Mouse (Mus musculus): ENCODE data around the gene Lamp2.
"Not testable (repeated sequence)": the region's sequence is repeated elsewhere in the genome, so short reads cannot be mapped to it uniquely, and the experiment has no call there.

The Lamp2 gene

DNA sequence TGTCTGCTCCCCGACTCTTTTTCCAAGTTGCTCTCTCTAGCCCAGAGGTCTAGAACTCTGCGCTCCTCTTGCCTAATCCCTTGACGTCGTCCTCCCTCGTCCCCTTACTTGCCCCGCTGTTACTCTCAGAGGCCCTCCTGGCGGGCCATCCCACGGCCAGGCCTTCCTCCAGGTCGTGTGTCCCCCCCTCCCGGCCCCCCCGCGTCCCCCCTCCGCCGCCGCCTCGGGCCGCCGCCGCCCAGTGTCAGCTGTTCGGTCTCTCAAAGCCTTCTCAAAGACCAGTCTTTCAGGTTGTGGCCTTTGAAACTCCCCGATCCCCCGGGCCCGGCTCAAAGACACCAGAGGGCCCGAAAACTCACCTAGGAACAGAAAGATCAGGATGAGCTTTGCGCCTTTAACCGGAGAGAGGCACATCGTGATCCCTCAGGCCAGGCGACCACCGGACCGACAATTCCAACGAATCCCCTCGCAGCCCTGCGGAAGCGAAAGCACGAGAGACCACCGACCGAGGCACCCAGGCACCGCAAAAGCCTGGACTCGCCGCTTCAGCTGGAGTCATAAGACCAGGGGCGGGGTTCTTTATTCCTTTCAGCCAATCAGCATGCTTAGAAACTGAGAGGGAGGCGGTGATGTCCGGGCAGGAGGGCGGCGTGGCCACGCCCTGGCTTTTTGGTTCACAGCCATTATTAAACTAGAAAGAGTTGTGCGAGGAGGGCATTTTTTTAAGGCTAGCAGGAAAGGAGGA is at the start of gene Lamp2:
TSS of gene Lamp2 (minus strand) at position 565 of the 745 bp plus-strand sequence.
- peak; percentile 82 to 85 for DNase-seq (ENCODE audit: low spot score in 2 of 2)

DNA sequence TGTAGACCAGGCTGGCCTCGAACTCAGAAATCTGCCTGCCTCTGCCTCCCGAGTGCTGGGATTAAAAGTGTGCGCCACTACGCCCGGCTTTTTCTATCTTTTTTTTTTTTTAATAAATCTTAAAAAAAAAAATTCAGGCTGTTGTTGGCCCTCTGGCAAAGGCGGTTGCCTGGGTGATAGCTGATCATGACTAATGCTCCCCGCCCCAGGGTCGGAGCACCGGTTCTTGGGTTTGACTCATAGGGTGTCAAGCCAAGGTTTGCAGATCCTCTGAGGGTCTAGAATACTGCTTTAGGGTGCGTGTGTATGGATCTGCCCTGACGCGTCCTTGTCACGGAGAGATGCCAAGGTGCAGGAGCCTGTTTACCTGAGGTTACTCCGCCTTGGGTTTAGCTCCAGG is 48.6 kb upstream of the Lamp2 start:
- no peak for DNase-seq (ENCODE audit: low spot score in 2 of 2)

DNA sequence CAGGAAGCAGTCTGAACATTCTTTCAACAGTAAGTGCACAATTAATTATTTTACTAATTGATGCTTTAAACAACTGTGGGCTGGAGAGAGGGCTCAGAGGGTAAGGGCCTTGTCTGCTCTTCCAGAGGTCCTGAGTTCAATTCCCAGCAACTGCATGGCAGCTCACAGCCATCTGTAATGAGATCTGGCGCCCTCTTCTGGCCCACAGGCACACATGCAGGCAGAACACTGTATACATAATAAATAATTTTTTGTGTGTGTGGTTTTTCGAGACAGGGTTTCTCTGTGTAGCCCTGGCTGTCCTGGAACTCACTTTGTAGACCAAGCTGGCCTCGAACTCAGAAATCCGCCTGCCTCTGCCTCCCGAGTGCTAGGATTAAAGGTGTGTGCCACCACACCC is 45.9 kb upstream of the Lamp2 start:
- not testable (repeated sequence) for DNase-seq (ENCODE audit: low spot score in 2 of 2)

DNA sequence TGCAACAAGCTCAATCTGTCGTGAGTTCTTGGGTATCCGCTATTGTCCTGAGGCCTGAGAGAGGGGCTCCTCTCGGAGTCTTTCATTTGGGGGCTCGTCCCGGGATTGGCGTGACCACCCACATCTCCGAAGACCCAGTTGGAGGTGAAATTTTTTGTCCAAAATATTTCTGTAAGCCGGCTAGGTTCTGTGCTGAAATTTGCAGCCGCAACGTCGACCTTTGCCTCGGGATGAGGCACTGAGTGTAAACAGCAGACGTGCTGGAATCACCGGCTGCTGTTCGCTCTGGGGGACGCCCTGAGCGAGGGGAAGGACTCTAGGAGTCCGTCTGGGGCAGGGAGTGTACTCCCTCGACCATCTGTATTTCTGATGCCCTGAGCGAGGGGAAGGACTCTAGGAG is 29.2 kb upstream of the Lamp2 start:
- DNase-seq (ENCODE audit: low spot score in 2 of 2) = not testable (repeated sequence)

DNA sequence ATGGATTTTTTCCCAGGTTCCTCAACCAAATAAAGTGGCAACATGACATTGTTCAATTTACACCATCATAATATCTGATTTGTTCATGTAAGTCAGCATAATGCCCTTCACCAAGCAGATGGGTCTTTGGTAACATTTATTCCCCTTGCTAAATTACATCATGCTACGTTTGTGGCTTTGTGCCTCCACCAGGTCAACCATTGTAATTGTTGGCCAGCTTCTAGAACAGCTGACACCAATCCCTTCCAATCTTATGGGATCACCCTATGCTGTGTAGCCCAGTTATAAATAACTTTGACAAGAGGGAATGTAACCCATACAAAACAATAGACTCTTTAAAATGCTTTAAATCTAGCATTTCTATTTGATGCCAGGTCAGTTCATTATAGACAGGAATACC is 22.3 kb upstream of the Lamp2 start:
- no peak for DNase-seq (ENCODE audit: low spot score in 2 of 2)

DNA sequence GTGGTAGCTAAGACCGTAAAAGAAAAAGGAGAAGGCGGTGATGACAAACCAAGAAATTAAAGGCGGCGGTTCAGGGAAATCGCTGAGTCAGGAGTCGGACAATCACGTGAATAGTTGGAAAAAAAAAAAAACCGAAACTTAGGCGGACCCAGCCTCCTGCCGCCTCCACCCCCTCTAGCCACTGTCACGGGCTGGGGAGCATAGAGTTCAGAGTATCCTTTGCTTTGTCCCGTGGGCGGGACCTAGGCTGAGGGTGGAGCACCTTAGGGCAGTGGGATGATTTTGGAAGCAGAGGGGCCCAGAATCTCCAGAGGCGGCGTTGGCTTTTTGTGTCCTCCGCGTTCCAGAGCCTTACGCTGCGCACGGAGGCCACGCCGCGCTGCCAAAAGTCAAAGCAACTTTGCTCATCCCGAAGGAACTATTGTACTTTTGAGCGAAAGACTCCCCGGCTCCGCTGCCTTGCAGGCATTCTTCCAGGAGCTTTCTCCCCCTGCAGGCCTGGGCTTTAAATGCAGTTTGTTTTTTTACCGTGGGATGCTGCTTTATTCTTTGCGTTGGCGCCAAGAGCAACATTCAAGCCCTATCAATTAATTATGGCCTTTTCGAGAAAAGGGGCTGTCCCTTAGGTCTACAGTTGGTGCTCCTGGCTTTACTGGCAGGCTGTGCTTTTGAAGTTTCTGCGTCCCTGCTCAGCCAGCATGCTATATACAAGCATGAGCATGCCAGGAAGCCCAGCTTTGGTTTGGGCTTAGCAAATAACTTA is 17.5 kb upstream of the Lamp2 start:
- DNase-seq (ENCODE audit: low spot score in 2 of 2) = peak; percentile 35 to 54

DNA sequence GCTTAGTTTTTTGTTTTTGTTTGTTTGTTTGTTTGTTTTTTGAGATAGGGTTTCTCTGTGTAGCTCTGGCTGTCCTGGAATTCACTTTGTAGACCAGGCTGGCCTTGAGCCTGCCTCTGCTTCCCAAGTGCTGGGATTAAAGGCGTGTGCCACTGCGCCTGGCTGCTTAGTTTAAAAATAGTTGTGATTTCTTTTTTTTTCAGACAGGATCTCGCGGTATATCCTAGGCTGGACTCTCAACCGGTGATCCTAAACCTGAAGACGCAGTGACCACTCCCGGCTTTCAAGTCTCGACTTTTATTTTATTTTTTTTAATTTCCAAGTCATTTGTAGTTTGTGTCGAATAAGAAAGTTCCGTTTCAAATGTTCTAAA is 16.9 kb upstream of the Lamp2 start:
- DNase-seq (ENCODE audit: low spot score in 2 of 2) = no peak

DNA sequence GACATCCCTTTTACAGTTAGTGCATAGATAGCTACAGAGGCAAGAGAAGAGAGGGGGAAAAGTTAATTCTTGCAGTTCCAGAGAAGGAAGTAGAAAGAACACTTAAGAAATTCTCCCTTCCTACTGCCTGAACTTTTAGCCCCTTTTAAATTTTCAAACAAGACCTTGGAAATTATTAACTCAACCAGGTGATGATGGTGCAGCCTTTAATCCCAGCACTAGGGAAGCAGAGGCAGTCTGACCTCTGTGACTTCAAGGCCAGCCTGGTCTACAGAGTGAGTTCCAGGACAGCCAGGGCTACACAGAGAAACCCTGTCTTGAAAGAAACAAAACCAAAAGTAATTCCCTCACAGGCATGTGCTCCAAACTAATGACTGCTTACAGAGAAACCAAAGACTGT is 10.0 kb upstream of the Lamp2 start:
- DNase-seq (ENCODE audit: low spot score in 2 of 2) = no peak

DNA sequence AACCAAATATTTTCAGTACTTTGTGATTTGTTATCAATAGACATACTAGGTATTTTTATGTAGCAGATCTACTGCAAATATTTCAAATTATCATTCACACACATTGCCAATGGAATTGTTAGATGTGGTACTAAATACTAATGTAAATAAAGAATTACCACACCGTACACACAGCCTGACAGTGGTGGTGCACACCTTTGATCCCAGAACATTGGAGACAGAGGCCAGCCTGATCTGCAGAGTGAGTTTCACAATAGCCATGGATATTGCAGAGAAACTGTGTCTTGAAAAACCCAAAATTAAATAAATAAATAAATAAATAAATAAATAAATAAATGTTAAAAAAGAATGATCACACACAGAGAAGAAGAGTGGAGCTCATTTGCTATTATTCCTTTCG is 6.9 kb upstream of the Lamp2 start:
- no peak for DNase-seq (ENCODE audit: low spot score in 2 of 2)

DNA sequence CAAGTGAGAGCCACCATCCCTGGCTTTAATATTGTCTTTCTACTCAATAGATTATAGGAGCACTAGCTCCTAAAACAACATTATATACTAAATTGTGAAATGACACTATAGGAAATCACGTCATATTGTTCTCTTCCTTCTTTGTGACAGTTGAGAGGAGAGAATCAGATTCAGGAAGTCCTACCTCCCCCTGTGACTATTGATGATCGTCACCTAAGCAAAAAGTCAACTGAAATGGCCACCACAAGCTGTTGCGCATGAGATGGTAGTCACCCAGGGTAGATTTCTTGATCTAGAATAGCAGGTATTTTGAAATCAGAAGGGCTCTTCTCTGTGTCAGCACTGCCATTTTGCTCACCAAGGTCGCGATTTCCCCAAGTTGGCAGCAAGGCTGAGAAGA is 5.8 kb upstream of the Lamp2 start:
- no peak for DNase-seq (ENCODE audit: low spot score in 2 of 2)

DNA sequence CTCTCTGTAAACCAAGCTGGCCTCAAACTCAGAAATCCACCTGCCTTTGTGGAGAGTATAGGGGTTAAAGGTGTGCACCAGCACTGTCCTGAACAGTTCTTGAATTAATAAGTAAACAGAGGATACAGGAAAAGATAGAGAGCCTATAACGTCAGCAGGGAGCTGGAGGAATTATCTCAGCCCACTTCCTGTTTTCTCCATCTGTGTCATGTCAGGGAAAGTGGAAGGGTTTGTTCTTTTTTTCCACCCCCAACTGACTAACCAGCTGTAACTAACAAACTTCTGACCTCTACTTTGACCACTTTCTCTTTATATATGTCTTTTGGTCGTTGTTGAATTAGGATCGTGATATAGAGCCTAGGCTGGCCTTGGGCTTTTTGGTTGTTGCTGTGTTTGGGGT is 4.6 kb upstream of the Lamp2 start:
- DNase-seq (ENCODE audit: low spot score in 2 of 2) = peak in 1 of 2 experiments; percentile 2

DNA sequence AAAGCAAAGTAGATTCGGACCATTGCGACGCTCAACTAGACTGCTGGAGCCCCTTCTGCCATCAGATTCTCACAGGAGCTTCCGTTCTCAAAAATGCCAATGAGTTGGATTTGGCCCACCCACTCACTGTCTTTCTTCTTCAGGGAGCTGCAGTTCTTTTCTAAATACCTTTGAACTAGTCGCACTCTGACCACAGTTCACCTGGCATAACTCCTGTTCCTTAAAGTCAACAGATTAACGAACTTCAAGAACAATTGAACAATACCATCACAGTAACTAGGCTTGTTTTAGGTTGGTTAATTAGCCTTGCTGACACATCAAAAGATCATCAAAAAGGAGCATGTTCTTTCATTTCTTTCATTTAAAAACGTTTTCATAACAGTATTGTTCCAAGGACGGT is 2.8 kb upstream of the Lamp2 start:
- DNase-seq (ENCODE audit: low spot score in 2 of 2) = no peak

DNA sequence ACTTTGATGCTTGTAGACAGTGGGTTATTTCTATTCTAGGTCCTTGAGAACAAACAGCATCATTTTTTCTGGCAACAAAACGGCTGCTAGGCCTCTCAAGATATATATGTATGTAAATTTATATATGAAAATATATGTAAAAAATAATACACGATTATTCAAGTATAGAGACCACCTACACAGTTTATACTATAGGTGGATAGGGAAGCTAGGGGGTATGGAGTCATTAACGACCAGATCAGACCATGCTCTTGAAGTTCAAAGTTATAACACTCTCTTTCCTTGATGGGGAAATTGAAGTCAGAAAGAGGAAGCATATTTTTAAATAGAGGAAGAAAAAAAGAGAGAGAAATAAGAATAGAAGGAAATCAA is 367 bp upstream of the Lamp2 start:
- DNase-seq (ENCODE audit: low spot score in 2 of 2) = no peak

DNA sequence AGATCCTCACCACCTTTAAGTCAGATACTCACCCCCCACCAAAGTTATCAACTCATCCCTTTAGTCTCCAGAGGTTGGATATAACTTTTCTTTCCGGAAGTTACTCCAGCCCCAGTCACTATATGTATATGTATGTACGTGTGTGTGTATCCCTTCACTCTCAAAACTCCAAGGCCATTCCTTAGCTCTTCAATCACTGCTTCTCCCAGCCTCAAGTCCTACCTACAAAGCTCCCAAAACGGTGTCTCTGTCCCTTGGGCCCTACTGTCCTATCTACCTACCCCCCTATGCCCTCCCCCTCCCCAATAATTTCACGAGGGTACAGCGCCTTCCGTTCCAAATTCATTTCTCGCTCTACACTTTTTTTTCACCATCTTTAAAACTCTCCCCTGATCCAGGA is 780 bp downstream of the Lamp2 start:
- DNase-seq (ENCODE audit: low spot score in 2 of 2) = no peak

DNA sequence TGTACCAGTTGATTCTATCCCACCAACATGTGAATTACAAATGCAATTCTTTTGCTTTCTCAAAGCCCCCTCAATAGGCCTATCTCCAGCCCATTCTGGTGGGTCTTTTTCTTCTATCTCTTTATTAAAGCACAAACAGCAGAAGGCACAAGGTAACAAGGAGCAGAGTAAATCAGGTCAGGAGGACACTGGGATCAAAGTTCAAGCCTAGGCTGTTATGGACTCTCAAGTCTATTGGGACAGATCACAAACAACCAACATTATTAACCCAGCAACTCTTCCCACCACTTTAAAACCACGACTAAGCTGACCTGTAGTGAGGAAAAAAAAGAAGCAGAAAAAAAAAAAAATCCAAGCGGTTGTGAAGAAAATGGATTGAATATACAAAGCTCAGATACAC is 1.4 kb downstream of the Lamp2 start:
- DNase-seq (ENCODE audit: low spot score in 2 of 2) = no peak

DNA sequence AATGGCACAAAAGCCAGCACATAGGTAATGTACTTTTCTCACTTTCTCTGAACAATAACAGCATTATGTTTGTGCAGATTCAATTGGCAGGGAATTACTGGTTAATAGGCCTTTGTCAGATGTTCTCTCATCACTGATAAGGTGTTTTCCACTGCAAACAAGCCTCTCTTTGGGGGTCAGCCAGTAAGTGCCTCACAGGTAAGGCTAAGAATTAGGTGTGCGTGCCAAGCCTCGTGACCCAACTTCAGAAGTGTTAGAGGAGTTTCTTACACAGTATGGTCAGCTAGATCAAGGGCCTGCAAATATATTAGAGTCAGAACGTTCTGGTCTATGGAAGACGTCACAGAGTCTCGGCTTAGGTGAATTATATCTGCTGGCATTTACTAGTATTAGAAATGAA is 2.3 kb downstream of the Lamp2 start:
- DNase-seq (ENCODE audit: low spot score in 2 of 2) = no peak

DNA sequence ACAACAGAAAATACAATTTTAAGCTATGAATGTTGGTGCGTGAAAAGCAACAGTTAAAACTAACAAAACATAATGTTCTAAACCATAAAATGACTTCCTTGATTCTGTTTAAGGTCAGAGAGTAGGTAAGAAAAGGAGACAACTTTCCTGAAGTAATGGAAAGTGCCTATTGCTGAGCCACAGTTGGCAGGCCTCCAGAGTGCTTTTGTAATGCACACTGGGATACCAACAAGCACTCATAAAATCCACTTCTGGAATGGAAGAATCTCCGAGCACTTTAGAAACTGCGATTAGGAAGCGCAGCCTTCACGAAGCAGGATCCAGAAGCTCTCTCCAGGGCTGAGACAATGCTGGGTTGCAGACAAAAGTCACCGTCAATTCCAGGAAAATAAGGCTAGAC is 5.8 kb downstream of the Lamp2 start:
- no peak for DNase-seq (ENCODE audit: low spot score in 2 of 2)

DNA sequence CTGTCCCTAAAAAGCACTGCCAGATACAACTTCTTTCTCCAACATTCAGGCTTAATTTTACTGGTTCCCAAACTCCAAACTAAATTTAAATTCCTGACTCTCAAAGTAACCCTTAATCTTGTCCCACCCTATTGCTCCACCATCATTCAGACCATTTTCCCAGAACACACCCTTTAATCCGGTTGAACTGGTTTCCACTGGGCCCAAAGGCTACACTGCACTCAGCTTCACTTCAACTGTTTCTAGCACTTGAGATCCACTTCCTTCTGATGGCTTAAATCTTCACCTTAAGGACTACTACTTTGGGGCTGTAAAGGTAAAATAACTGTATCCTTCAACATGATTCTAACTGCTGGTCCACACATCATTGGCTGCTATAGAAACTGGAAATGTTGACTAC is 10.5 kb downstream of the Lamp2 start:
- no peak for DNase-seq (ENCODE audit: low spot score in 2 of 2)

DNA sequence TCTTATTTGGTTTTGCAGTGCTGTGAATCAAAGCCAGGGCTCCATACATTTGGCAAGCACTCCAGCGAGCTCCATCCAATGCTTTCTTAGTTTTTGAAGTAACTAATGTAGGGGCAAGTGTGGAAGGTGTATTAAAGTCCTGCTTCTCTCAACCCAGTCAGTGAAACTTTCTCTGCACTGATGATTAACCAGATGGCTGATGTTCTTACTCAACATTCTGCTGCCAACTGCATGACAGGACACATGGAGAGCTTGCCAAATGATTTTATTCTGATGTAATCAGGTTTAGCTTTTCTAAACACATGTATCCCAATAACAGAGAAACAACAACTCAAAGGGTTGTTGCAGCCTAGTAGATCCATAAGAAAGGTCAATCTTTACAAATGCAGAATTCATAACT is 13.8 kb downstream of the Lamp2 start:
- DNase-seq (ENCODE audit: low spot score in 2 of 2) = no peak

DNA sequence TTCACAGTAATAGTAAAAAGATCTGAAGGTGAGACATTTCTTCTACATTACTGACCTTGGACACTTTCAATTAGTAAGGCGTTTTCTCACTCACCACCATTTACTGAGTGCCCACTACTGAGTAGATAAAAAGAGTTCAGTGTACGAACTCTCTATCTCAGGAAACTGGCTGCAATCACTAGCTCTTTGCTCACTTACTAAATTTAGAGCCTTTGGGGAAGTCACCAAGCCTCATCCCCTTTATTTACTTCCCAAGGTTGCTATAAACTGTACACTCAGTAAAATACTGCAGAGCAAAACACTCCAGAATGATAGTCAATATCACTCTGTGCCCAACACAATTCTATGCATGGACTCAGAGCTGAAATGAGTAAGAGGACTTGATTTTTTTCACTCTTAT is 16.6 kb downstream of the Lamp2 start:
- no peak for DNase-seq (ENCODE audit: low spot score in 2 of 2)

DNA sequence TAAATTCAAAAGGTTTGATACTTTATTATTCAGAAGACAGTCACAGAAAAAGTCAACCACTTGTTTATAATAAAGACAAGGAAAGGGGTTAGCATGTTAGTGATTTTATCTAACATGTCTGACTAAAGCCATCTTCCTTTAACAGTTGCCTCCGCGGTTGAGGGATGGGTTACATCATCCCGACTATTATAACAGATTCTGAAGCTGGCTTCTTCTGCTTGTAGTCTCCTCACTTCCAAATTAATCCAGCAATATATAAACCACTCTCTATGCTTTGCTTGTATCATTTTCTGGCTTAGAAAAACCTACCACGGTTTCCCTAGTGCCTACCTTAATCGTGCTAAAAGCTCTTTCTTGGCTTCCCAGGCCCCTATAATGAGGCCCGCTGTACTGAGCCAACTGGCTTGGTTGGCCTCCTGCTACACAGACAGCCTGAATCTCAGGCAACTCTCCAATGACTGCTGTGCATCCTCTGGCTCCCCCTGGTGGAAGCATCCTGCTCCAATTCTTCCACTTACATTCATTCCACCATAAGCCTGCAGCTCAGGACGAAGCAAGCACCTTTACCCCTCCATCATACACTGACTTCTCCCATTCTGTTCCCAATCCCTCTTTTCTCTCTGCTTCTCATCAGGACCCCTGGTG is 18.0 kb downstream of the Lamp2 start:
- peak; percentile 40 to 41 for DNase-seq (ENCODE audit: low spot score in 2 of 2)

DNA sequence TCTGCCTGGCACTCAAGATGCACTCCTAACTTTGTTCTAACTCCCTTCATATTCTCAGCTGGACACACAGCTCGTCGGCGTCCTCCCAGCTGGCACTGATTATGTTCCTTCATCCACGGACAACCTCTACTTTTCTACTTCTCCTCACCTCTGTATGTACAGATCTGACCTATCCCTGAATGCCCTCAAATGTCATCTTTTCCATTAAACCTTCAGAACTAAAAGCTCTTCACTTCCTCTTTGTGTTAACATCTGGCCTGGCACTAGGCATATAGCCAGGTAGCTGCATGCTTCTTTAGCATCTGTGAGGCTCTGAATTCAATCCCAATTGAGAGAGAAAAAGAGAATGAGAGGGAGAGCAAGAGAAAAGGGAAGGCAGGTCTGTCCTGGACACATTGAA is 26.8 kb downstream of the Lamp2 start:
- no peak for DNase-seq (ENCODE audit: low spot score in 2 of 2)

DNA sequence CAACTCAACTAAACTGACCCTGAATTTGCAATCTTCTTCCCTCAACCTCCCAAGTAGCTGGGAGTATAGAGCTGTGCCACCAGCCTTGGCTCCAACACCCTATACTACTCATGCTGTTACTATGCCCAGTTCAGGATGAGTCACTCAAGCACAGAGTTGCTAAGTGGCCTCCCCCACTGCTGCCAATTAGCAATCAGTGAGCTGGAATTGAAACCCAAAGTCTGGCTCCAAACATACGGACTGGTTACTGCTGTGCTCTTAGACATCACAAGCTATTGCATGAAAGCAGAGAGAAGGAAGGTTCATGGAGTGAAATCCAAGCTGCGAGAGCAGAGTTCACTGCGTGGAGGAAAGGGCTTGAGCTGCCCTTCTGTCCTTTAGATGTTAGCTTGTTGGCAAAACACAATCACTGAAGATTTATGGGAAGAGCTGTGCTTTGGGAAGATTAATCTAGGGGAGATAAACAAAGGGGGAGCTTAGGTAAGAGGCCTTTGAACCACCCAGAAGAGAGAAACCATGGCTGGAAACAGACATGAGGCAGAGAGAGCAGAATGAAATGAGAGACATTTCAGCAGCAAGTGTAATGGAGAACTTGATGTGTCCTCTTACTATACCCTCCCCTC is 27.3 kb downstream of the Lamp2 start:
- DNase-seq (ENCODE audit: low spot score in 2 of 2) = no peak

Measured in spleen, postnatal 36 days (tissue).